Mouse (Mus musculus): ENCODE results near the gene Pemt. TPM values are rescaled to one million over a fixed set of nuclear protein-coding genes. Genes with fewer than 3 reads are reported as not detected.

Pemt gene
- polyA plus RNA-seq (2012; fragmentation: generic; extraction: Trizol): 15.8 TPM

- TF ChIP-seq MYOG (IDR thresholded peaks at IDR 0.05; ENCODE audit: control insufficient read depth in 1 of 3, insufficient read depth in 1 of 3, insufficient read length in 2 of 3, low read depth in 2 of 3) (peak in 1 of 3 experiments; percentile 33), MAX (IDR thresholded peaks at IDR 0.05; ENCODE audit: low read depth) (peak; percentile 84), SRF (IDR thresholded peaks at IDR 0.05; ENCODE audit: control insufficient read depth, insufficient read length, low read depth) (no peak), POLR2A (IDR thresholded peaks at IDR 0.05; ENCODE audit: insufficient read length, low read depth) (peak; percentile 10), USF1 (IDR thresholded peaks at IDR 0.05; ENCODE audit: low read depth) (peak; percentile 49), E2F4 (IDR thresholded peaks at IDR 0.05; ENCODE audit: insufficient read depth) (no peak), REST (IDR thresholded peaks at IDR 0.05; ENCODE audit: insufficient read depth, insufficient read length) (no peak)
- Histone ChIP-seq H3K79me2 (ENCODE audit: control insufficient read depth, insufficient read depth) (no peaks in the 10 kb centered on the region), H3K4me3 (peak within 1 kb of the TSS; percentile 39), H3K27me3 (ENCODE audit: control insufficient read depth, insufficient read depth, insufficient read length) (peaks cover 4% of the 10 kb centered on the region), H3K36me3 (ENCODE audit: control insufficient read depth, insufficient read depth) (no peaks in the 10 kb centered on the region), H3ac (ENCODE audit: control insufficient read depth, insufficient read length) (peak within 1 kb of the TSS; percentile 22), H3K4me2 (ENCODE audit: low read depth) (peak within 1 kb of the TSS; percentile 80)
Observed at GRCm38 (mm10) chr11:60046058-60046735, at the start of gene Pemt. Gene Pemt, minus strand, starts transcription at chr11:60046489.

GRCm38 (mm10) chr11:60094909-60095810 lies 48.9 kb upstream of the Pemt start:
- no peak overlapping the region for H3K4me2 ChIP-seq (ENCODE audit: low read depth)
- no peaks in the 10 kb centered on the region for H3K36me3 ChIP-seq (ENCODE audit: control insufficient read depth, insufficient read depth)
- H3K79me2 ChIP-seq (ENCODE audit: control insufficient read depth, insufficient read depth): no peaks in the 10 kb centered on the region
- no peak overlapping the region for H3K4me3 ChIP-seq
- TF ChIP-seq SRF (IDR thresholded peaks at IDR 0.05; ENCODE audit: control insufficient read depth, insufficient read length, low read depth) (no peak), MYOD1 (IDR thresholded peaks at IDR 0.05; ENCODE audit: control insufficient read depth in 1 of 3, insufficient read length in 2 of 3, low read depth in 2 of 3) (no peak), TCF3 (IDR thresholded peaks at IDR 0.05; ENCODE audit: insufficient read length, low read depth) (no peak), POLR2A (IDR thresholded peaks at IDR 0.05; ENCODE audit: insufficient read length, low read depth) (no peak), POLR2AphosphoS2 (IDR thresholded peaks at IDR 0.05; ENCODE audit: insufficient read length, low read depth) (no peak), MAX (IDR thresholded peaks at IDR 0.05; ENCODE audit: low read depth) (no peak), USF1 (IDR thresholded peaks at IDR 0.05; ENCODE audit: low read depth) (no peak), E2F4 (IDR thresholded peaks at IDR 0.05; ENCODE audit: insufficient read depth) (no peak), MYOG (IDR thresholded peaks at IDR 0.05; ENCODE audit: control insufficient read depth in 1 of 3, insufficient read depth in 1 of 3, insufficient read length in 2 of 3, low read depth in 2 of 3) (no peak), CEBPB (IDR thresholded peaks at IDR 0.05; ENCODE audit: insufficient read depth, poor library complexity, severe bottlenecking) (no peak), TCF12 (IDR thresholded peaks at IDR 0.05; ENCODE audit: insufficient read depth, poor library complexity, severe bottlenecking) (no peak), REST (IDR thresholded peaks at IDR 0.05; ENCODE audit: insufficient read depth, insufficient read length) (no peak)
- H3ac ChIP-seq (ENCODE audit: control insufficient read depth, insufficient read length): no peak overlapping the region
- no peaks in the 10 kb centered on the region for H3K27me3 ChIP-seq (ENCODE audit: control insufficient read depth, insufficient read depth, insufficient read length)

DNA sequence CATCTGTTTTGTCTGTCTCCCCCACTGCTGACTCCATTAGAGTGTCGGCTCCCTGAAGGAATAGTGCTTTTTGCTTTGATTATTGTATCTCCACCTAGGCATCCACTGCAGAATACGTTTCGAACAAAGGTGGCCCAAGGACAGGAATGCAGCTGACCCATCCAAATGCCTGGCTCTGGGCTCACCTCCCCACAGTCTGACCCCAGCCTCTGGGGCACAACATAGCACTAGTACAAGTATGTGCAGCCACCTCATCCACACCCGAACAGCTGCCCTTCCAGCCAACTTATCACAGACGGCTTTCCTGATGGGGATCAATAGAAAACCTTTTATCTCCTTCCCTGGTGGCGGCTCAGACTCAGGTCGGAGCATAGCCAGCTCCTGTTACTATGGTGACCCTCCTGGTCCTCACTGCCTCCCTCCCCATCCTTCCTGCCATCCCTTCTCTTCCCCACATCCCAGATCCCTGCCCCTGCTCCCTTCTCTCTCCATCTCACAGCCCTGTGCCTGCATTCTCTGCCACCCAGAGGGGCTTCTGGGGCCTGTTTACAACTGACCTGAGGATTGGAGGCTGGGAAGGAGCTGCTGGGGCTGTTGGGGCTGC lies 47.8 kb upstream of the Pemt start:
- H3K4me2 ChIP-seq (ENCODE audit: low read depth): no peak overlapping the region
- H3K79me2 ChIP-seq (ENCODE audit: control insufficient read depth, insufficient read depth): no peaks in the 10 kb centered on the region
- no peak overlapping the region for H3K4me3 ChIP-seq
- no peaks in the 10 kb centered on the region for H3K36me3 ChIP-seq (ENCODE audit: control insufficient read depth, insufficient read depth)
- no peak overlapping the region for H3ac ChIP-seq (ENCODE audit: control insufficient read depth, insufficient read length)
- H3K27me3 ChIP-seq (ENCODE audit: control insufficient read depth, insufficient read depth, insufficient read length): no peaks in the 10 kb centered on the region
- TF ChIP-seq E2F4 (IDR thresholded peaks at IDR 0.05; ENCODE audit: insufficient read depth) (no peak), CEBPB (IDR thresholded peaks at IDR 0.05; ENCODE audit: insufficient read depth, poor library complexity, severe bottlenecking) (no peak), SRF (IDR thresholded peaks at IDR 0.05; ENCODE audit: control insufficient read depth, insufficient read length, low read depth) (no peak), REST (IDR thresholded peaks at IDR 0.05; ENCODE audit: insufficient read depth, insufficient read length) (no peak), TCF3 (IDR thresholded peaks at IDR 0.05; ENCODE audit: insufficient read length, low read depth) (no peak), MYOD1 (IDR thresholded peaks at IDR 0.05; ENCODE audit: control insufficient read depth in 1 of 3, insufficient read length in 2 of 3, low read depth in 2 of 3) (no peak), POLR2A (IDR thresholded peaks at IDR 0.05; ENCODE audit: insufficient read length, low read depth) (no peak), POLR2AphosphoS2 (IDR thresholded peaks at IDR 0.05; ENCODE audit: insufficient read length, low read depth) (no peak), MYOG (IDR thresholded peaks at IDR 0.05; ENCODE audit: control insufficient read depth in 1 of 3, insufficient read depth in 1 of 3, insufficient read length in 2 of 3, low read depth in 2 of 3) (no peak), TCF12 (IDR thresholded peaks at IDR 0.05; ENCODE audit: insufficient read depth, poor library complexity, severe bottlenecking) (no peak), MAX (IDR thresholded peaks at IDR 0.05; ENCODE audit: low read depth) (no peak), USF1 (IDR thresholded peaks at IDR 0.05; ENCODE audit: low read depth) (no peak)

DNA sequence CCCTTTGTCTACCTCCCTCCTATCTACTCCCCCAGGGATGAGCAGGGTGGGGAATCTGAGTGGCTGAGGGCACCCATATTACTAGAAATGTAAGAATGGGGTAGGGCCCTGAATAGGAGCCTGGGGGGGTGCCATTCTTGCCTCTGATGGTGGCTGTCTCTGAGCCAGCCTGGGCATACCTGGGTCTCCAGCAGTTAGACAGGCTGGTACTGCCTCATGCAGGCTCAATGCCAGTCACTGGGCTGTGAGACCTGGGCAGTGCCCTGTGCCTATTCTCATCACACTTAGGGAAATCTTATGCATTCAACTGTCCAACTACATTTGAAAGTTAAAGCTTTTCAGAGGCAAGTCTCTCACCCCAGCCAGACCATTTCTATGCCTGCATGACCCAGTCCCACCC lies 46.9 kb upstream of the Pemt start:
- Histone ChIP-seq H3K4me2 (ENCODE audit: low read depth) (no peak overlapping the region), H3K4me3 (no peak overlapping the region), H3ac (ENCODE audit: control insufficient read depth, insufficient read length) (no peak overlapping the region), H3K79me2 (ENCODE audit: control insufficient read depth, insufficient read depth) (no peaks in the 10 kb centered on the region), H3K27me3 (ENCODE audit: control insufficient read depth, insufficient read depth, insufficient read length) (no peaks in the 10 kb centered on the region), H3K36me3 (ENCODE audit: control insufficient read depth, insufficient read depth) (no peaks in the 10 kb centered on the region)
- TF ChIP-seq CEBPB (IDR thresholded peaks at IDR 0.05; ENCODE audit: insufficient read depth, poor library complexity, severe bottlenecking) (no peak), E2F4 (IDR thresholded peaks at IDR 0.05; ENCODE audit: insufficient read depth) (no peak), MAX (IDR thresholded peaks at IDR 0.05; ENCODE audit: low read depth) (no peak), USF1 (IDR thresholded peaks at IDR 0.05; ENCODE audit: low read depth) (no peak), MYOG (IDR thresholded peaks at IDR 0.05; ENCODE audit: control insufficient read depth in 1 of 3, insufficient read depth in 1 of 3, insufficient read length in 2 of 3, low read depth in 2 of 3) (no peak), REST (IDR thresholded peaks at IDR 0.05; ENCODE audit: insufficient read depth, insufficient read length) (no peak), POLR2AphosphoS2 (IDR thresholded peaks at IDR 0.05; ENCODE audit: insufficient read length, low read depth) (no peak), POLR2A (IDR thresholded peaks at IDR 0.05; ENCODE audit: insufficient read length, low read depth) (no peak), TCF3 (IDR thresholded peaks at IDR 0.05; ENCODE audit: insufficient read length, low read depth) (no peak), TCF12 (IDR thresholded peaks at IDR 0.05; ENCODE audit: insufficient read depth, poor library complexity, severe bottlenecking) (no peak), SRF (IDR thresholded peaks at IDR 0.05; ENCODE audit: control insufficient read depth, insufficient read length, low read depth) (no peak), MYOD1 (IDR thresholded peaks at IDR 0.05; ENCODE audit: control insufficient read depth in 1 of 3, insufficient read length in 2 of 3, low read depth in 2 of 3) (no peak)
